Mouse (Mus musculus) intestine, postnatal 0 days (tissue): ENCODE data around the gene Apaf1. TPM values are rescaled to one million over a fixed set of nuclear protein-coding genes. Genes with fewer than 3 reads are reported as not detected.
A peak's percentile ranks its signal among the peaks of the same experiment; 100 is the strongest.

Source experiments
- ATAC-seq: fragments of 200-750 bp; cut with Nextera tagmentation; 2 replicates; pipeline ENCODE4 v1.8.0; 2017; ENCODE audit warnings: mild to moderate bottlenecking, moderate TSS enrichment, moderate library complexity
- H3K27ac ChIP-seq: fragments of 300-500 bp; sonication (generic); 2 replicates; pipeline ENCODE4 v1.5.1; 2014; ENCODE audit warnings: mild to moderate bottlenecking, low read depth, low read length, moderate library complexity
- H3K27me3 ChIP-seq: fragments of 300-500 bp; sonication (generic); replicated peaks from 2 replicates; pipeline ENCODE4 v1.6.1; 2014; ENCODE audit warnings: low read length, mixed read lengths; ENCODE audit not compliant: control insufficient read depth, insufficient read depth
- H3K36me3 ChIP-seq: fragments of 300-500 bp; sonication (generic); 2 replicates; pipeline ENCODE4 v1.6.1; 2014; ENCODE audit warnings: mild to moderate bottlenecking, moderate library complexity; ENCODE audit not compliant: control insufficient read depth, insufficient read depth
- H3K4me1 ChIP-seq: fragments of 300-500 bp; sonication (generic); replicated peaks from 2 replicates; pipeline ENCODE4 v1.6.1; 2014; ENCODE audit warnings: antibody characterized with exemption, low read length, mixed read lengths; ENCODE audit not compliant: control insufficient read depth, insufficient read depth
- H3K4me2 ChIP-seq: fragments of 300-500 bp; sonication (generic); replicated peaks from 2 replicates; pipeline ENCODE4 v1.6.1; 2014; ENCODE audit warnings: low read depth, mild to moderate bottlenecking, moderate library complexity
- H3K4me3 ChIP-seq: fragments of 300-500 bp; sonication (generic); 2 replicates; pipeline ENCODE4 v1.5.1; 2014; ENCODE audit warnings: low read depth, low read length
- H3K9ac ChIP-seq: fragments of 300-500 bp; sonication (generic); 2 replicates; pipeline ENCODE4 v1.6.1; 2014; ENCODE audit warnings: mild to moderate bottlenecking, low read depth, low read length
- H3K9me3 ChIP-seq: fragments of 300-500 bp; sonication (generic); 2 replicates; pipeline ENCODE4 v1.6.1; 2016; ENCODE audit warnings: mixed run types; ENCODE audit not compliant: control insufficient read depth
- CTCF ChIP-seq: sonication (generic); IDR thresholded peaks from 2 replicates; pipeline ENCODE4 v1.5.1; 2016; ENCODE audit warnings: low read depth, mild to moderate bottlenecking, control low read depth, antibody characterized with exemption, moderate library complexity
- WGBS: fragments of 180-500 bp; shearing (Covaris S2); extraction: QIAGEN DNeasy Blood & Tissue Kit; methylation state at CpG from one replicate; pipeline ENCODE4 v1.1.7; 2014; 5-methylcytosine and 5-hydroxymethylcytosine counted together
- polyA plus RNA-seq: library from polyadenylated mRNA; unstranded; fragments of >200 nt; fragmentation: Nextera tagmentation; extraction: Ambion mirVana; gene quantifications from 2 replicates; pipeline ENCODE4 v1.2.1, GENCODE M21; 2015

Gene Apaf1
- polyA plus RNA-seq, 1 experiment from 2014 or later: 26.5 TPM

DNA sequence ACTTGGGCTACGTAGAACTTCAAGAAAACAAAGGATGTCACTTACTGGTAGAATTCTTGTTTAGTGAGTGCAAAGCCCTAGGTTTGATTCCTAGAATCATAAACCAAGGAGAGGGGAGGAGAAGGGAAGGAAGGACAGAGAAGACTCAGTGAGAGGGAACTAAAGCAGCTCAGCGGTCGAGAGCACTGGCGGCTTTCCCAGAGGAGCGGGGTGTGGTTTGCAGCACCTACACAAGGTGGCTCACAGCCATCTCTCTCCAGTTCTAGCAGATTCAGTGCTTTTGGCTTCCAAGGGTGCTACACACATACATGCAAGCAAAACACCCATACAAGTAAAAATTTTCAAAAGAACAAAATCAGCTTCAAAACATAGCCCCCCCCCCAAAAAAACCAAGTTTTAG is 82.7 kb downstream of the Apaf1 start:
- H3K9me3 ChIP-seq: no peaks in the 10 kb centered on the region
- H3K27ac ChIP-seq: no peak overlapping the region
- no peak for ATAC-seq
- TF ChIP-seq CTCF: no peak
- no peak overlapping the region for H3K4me3 ChIP-seq
- 79% methylated on average over 5 of the region's 5 CpGs for whole genome bisulfite sequencing
- no peaks in the 10 kb centered on the region for H3K4me1 ChIP-seq
- H3K4me2 ChIP-seq: no peak overlapping the region
- H3K27me3 ChIP-seq: no peaks in the 10 kb centered on the region
- H3K36me3 ChIP-seq: peaks cover 46% of the 10 kb centered on the region
- H3K9ac ChIP-seq: no peak overlapping the region

DNA sequence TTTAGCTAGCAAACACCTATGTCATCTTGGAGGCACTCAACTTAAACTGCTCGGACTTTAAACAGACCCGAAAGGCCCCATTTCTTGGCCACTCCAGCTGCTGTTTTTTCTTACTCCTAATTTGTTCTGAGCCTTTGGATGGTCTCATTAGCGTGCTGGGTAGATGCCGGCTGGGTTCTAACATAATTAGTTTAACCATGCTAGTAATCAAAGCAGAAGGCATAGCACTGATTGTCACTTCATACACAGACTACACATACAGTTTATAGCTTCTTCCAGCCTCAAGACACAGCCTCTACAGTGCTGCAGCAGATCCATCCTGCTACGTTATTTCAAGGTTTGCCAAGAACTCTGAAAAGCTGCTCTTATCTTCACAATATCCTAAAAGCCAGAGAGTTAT is 88.7 kb downstream of the Apaf1 start:
- Histone ChIP-seq H3K4me3 (no peak overlapping the region), H3K27ac (no peak overlapping the region), H3K4me2 (no peak overlapping the region), H3K9me3 (no peaks in the 10 kb centered on the region), H3K4me1 (no peaks in the 10 kb centered on the region), H3K27me3 (no peaks in the 10 kb centered on the region), H3K36me3 (peaks cover 60% of the 10 kb centered on the region), H3K9ac (no peak overlapping the region)
- no peak for ATAC-seq
- no peak for TF ChIP-seq CTCF
- WGBS: 94% methylated on average over 5 of the region's 5 CpGs

DNA sequence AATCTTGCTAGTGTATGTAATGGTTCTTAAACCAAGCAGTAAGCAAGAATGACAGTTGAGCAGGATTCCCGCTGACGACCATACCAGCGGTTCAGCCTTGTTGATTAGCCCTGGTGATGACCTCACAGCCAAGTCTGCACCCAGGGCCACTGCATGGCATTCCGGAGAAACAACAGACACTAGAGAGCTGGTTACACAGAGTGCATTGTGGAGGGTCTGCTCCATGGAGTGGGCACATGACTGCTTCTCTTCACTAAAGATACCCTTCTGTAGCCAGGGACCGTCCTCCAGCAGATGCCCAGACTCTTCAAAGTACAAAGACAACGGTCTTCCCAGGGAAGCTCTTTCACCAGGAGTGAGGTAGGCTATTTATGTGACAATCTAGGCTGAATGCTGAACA is 90.3 kb downstream of the Apaf1 start:
- H3K4me2 ChIP-seq: no peak overlapping the region
- H3K36me3 ChIP-seq: peaks cover 53% of the 10 kb centered on the region
- ATAC-seq: no peak
- no peak overlapping the region for H3K9ac ChIP-seq
- 87% methylated on average over 6 of the region's 6 CpGs for WGBS
- no peaks in the 10 kb centered on the region for H3K4me1 ChIP-seq
- no peaks in the 10 kb centered on the region for H3K9me3 ChIP-seq
- no peak overlapping the region for H3K27ac ChIP-seq
- TF ChIP-seq CTCF: no peak
- H3K4me3 ChIP-seq: no peak overlapping the region
- no peaks in the 10 kb centered on the region for H3K27me3 ChIP-seq

DNA sequence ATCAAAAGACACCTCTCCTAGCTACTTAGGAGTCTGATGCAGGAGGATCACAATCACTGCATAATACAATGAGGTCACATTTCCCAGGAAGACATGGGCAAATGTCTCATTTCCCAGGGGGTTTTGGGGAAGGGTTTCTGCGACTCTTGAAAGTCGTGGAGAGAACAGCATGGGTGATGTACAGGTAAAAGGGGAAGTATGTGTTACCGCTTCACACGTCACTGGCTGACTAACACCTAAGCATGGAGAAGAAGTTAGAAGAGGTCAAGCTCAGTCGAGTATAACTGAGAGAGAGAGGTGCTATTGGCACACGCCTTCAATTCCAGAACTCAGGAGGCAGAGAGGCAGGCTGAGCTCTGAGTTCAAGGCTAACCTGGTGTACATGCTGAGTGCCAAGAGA is 92.2 kb downstream of the Apaf1 start:
- H3K27me3 ChIP-seq: no peaks in the 10 kb centered on the region
- 90% methylated on average over 6 of the region's 6 CpGs for WGBS
- H3K4me1 ChIP-seq: no peaks in the 10 kb centered on the region
- H3K27ac ChIP-seq: no peak overlapping the region
- no peak for TF ChIP-seq CTCF
- H3K4me3 ChIP-seq: no peak overlapping the region
- no peaks in the 10 kb centered on the region for H3K9me3 ChIP-seq
- no peak overlapping the region for H3K9ac ChIP-seq
- no peak for ATAC-seq
- H3K4me2 ChIP-seq: no peak overlapping the region
- peaks cover 40% of the 10 kb centered on the region for H3K36me3 ChIP-seq

DNA sequence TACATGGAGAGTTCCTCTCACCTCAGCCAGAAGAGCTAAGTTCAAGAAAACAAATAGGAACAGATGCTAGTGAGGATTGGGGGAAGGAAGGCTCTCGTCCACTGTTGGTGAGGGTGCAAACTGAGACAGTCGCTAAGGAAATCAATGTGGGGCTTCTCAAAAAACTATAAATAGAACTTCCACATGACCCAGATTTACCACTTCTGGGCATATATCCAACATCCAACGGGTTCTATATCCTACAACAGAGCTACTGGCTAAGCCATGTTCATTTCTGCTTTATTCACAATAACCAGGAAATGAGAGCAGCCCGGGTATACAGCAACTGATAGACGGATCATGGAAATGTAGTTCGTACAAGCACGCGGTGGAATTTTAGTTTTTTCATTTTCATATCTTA is 99.5 kb downstream of the Apaf1 start:
- no peak for TF ChIP-seq CTCF
- H3K4me3 ChIP-seq: no peak overlapping the region
- H3K9me3 ChIP-seq: no peaks in the 10 kb centered on the region
- H3K27ac ChIP-seq: no peak overlapping the region
- ATAC-seq: no peak
- 68% methylated on average over 8 of the region's 8 CpGs for WGBS
- H3K36me3 ChIP-seq: peaks cover 6% of the 10 kb centered on the region; the same call in 1 of the 2 replicates
- H3K27me3 ChIP-seq: no peaks in the 10 kb centered on the region
- H3K9ac ChIP-seq: no peak overlapping the region
- no peaks in the 10 kb centered on the region for H3K4me1 ChIP-seq
- no peak overlapping the region for H3K4me2 ChIP-seq

DNA sequence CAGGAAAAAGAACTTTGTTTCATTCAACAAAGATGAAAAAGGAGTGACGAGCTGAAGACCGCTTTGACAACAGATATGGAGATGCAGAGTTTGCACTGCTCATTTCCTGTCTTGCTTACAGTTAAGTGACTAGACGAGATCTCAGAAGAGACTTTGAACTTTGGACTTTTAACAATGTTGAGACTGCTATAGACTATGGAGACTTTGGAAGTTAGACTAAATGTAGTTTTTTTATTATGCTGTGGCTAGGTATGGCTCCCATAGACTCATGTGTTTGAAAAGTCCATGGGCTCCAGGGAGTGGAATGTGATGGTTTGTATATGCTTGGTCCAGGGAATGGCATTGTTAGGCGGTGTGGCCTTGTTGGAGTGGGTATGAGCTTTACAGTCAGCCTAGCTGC is 100.8 kb downstream of the Apaf1 start:
- Histone ChIP-seq H3K27me3 (no peaks in the 10 kb centered on the region), H3K27ac (peak overlapping the region; percentile 50; the same call in 1 of the 2 replicates)

DNA sequence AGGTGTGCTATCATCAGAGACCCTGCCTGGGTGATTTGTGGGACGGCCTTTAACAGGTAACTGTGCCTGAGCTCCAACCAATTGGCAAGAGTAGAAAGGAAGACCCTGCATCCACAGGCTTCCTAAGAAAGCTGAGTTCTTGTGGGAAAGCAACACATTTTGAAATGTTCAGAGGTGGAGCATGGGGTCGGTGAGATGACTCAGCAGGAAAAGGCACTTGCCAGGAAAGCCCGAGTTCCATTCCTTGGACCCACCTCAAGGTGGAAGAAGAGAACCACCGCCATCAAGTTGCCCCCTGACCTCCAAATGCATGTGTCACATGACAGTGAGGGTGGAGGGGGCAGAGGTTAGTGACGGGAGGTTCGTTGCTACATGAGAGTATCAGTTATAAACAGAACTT is 108.1 kb downstream of the Apaf1 start:
- no peak for ATAC-seq
- H3K27me3 ChIP-seq: peaks cover 7% of the 10 kb centered on the region
- TF ChIP-seq CTCF: no peak
- peaks cover 4% of the 10 kb centered on the region; the same call in 1 of the 2 replicates for H3K4me1 ChIP-seq
- no peak overlapping the region for H3K9ac ChIP-seq
- H3K27ac ChIP-seq: no peak overlapping the region
- WGBS: 75% methylated on average over 6 of the region's 6 CpGs
- no peaks in the 10 kb centered on the region for H3K36me3 ChIP-seq
- no peak overlapping the region for H3K4me2 ChIP-seq
- no peaks in the 10 kb centered on the region for H3K9me3 ChIP-seq
- H3K4me3 ChIP-seq: no peak overlapping the region

More for the DNA sequence above, 100.8 kb downstream of the Apaf1 start:
- TF ChIP-seq CTCF: no peak
- WGBS: 58% methylated on average over 4 of the region's 4 CpGs
- Histone ChIP-seq H3K9ac (no peak overlapping the region), H3K4me1 (no peaks in the 10 kb centered on the region), H3K4me3 (no peak overlapping the region), H3K9me3 (no peaks in the 10 kb centered on the region), H3K36me3 (peaks cover 6% of the 10 kb centered on the region; the same call in 1 of the 2 replicates), H3K4me2 (no peak overlapping the region)
- peak; percentile 90 for ATAC-seq
